Mouse (Mus musculus): ENCODE results near the gene Pmf1.
"Not testable (repeated sequence)": the region's sequence is repeated elsewhere in the genome, so short reads cannot be mapped to it uniquely, and the experiment has no call there.

Gene Pmf1

GRCm38 (mm10) chr3:88436395-88437201 is 26.5 kb upstream of the Pmf1 start:
- peak; percentile 76 for DNase-seq

DNA sequence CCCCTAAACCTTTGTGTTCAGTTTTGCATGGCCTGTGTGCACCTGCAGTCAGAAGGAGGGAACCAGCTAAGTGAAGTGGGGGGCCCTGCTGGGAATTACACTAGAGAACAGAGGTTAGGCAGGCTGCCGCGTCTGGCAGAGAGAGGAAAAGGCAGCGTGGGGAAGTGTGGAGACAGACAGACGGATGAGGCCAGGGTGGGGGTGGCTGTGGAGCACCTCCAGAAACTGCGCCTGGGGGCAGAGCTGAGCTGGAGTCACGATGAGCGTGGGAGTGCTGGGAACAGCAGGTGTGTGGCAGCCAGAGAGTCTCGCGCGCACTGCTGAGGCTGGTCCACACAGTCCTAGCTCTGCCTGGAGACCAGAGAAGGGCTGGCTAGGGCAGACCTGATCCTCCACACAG is 25.4 kb upstream of the Pmf1 start:
- no peak for DNase-seq

DNA sequence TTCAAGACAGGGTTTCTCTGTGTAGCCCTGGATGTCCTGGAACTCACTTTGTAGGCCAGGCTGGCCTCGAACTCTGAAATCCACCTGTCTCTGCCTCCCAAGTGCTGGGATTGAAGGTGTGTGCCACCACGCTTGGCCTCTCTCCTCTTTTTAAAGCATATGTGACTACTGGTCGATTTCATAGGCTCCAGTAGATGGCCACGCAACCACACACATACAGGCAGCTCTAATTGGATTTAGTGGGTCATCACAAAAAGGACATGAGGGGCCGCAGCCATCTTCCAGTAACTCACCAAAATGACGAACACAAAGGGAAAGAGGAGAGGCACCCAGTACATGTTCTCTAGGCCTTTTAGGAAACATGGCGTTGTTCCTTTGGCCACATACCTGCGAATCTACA is 18.5 kb upstream of the Pmf1 start:
- not testable (repeated sequence) for DNase-seq

DNA sequence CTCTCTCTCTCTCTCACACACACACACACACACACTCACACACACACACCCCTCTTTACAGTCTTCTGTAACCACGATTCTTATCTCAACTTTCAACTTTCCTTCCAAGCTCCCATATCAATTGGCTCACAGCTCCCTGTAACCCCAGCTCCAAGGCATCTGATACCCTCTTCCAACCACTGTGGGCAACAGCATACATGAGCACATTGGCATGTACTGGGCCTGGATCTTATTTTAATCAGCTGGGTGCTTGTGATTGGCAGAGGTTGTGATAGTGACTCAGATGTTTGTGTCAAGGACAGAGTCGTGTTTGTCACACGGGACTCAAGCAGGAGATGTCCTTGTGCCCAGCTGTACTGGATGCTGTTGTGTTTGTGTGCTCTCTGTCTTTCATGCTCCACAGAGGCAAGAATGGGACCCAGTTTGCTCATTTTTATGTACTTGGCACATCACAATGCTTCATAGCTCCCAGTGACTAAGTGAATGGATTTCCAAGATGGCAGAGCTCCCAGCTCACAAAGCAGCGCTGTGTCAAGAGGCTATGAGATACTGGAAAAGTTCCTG is 17.3 kb upstream of the Pmf1 start:
- no peak for DNase-seq

GRCm38 (mm10) chr3:88425708-88426420 is 15.7 kb upstream of the Pmf1 start:
- DNase-seq = no peak

GRCm38 (mm10) chr3:88425330-88425689 is 15.2 kb upstream of the Pmf1 start:
- DNase-seq = no peak

DNA sequence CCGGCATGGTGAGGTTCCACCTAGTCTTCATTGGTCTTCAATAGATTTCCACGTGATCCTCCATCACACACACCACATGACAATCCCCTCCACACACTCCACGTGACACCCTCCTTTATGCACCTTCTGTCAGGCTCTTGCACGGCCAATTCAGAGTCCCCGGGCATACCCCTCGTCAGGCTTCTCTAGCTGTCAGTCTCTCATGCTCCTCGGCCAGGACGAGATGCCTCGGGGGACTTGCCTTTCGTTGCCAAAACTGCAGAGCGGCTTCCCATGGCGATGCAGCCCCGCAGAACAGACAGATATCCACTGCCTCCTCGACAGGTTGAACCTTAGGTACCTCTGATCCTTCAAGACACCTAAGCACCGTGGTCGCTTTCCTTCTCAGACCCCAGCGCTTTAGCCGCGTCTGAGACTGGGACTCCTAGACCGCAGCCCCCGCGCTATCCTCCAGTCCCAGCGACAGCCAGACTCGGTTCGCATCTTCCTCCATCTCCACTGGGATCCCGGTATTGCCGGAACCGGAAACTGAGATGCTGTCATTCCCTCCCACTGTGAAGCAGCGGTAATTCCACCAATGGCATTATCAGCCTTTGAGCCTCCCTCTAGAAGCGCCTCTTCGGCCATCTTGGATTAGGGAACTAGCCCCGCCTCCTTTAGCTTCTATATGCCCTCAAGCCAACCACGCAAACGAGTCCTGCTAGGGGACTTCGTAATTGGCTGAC is 14.6 kb upstream of the Pmf1 start, which contains the start of gene Slc25a44:
Slc25a44 (minus strand) TSS at position 535 of the 725 bp plus-strand sequence.
- DNase-seq = peak; percentile 94

- DNase-seq = peak; percentile 41
These were observed 12.0 kb upstream of the Pmf1 start for GRCm38 (mm10) chr3:88422020-88422720.

DNA sequence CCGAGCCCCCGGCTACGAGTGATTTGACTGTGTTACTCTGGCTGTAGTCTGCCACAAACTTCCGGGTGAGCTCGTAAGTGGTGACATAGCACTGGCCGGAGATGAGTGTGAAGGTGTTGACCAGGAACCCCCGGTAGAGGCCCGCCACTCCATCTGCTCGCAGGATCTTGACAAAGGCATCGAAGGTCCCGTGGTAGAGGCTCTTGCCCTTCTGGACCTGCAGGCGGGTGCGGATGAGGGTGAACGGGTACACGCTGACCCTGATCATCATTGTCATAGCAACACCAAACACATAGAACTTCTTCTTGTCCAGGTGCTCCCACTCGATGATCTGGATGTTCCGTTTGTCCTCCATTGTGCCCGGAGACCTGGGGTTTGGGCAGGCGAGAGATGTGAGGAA is 10.6 kb upstream of the Pmf1 start:
- no peak for DNase-seq

- no peak for DNase-seq
These were observed 7.9 kb upstream of the Pmf1 start for GRCm38 (mm10) chr3:88418016-88418415.

GRCm38 (mm10) chr3:88415668-88416067 is 5.5 kb upstream of the Pmf1 start:
- no peak for DNase-seq

- DNase-seq = no peak
These were observed 2.5 kb upstream of the Pmf1 start for GRCm38 (mm10) chr3:88412636-88413035.

DNA sequence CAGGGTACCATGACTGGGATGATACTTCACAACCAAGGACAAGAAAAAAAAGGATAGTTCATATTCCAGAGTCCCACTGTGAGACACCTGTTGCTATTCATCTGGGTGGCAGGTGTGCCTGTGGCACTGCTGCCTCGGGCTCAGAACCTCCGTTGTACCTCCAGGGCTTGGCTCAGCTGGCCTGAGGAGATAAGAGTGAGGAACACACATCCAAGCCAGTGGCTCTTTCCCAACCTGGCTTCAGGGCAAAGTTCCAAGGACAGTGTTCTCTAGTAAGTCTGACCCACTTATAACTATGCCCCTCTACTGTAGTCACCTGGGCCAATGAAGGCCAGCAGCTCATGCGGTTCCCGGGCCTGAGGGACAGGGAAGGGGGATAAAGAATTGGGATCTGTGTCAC is 1.6 kb upstream of the Pmf1 start:
- no peak for DNase-seq

DNA sequence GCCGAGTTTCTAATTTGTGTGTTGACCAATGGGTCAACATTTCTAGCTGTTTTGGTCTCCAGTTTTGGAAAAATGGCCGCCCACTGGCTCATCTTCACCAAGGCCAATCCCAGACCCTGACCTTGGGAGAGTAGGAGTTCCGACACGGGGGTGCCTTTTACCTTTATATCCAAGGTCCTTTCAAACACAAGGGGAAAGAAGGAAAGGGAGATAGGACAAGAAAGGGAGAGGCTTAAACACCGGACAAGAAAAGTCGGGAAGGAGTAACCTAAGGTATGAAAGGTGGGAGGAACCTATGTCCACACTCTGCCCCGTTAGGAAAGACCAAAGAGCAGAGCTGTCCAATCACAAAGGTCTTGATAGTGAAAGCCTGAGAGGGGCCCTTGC is 507 bp upstream of the Pmf1 start:
- peak; percentile 42 for DNase-seq

DNA sequence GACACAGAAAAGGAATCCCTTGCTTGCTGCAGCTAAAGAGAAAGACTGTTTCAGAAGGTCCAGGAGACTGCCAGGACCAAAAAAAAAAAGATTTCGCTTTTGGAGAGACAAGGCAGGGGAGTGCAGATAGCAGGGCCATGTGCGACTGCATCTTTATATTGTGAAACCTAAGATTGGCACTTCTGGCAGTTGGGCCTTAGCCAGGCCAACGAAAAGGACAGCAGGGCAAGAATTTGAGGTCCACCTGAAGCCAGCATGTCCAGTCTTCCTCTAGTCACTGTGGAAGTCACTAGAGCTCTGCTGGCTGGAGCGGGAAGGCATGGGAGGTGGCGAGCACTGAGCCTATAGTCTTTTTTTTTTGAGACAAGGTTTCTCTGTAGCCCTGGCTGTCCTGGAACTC is 1.2 kb downstream of the Pmf1 start:
- no peak for DNase-seq

DNA sequence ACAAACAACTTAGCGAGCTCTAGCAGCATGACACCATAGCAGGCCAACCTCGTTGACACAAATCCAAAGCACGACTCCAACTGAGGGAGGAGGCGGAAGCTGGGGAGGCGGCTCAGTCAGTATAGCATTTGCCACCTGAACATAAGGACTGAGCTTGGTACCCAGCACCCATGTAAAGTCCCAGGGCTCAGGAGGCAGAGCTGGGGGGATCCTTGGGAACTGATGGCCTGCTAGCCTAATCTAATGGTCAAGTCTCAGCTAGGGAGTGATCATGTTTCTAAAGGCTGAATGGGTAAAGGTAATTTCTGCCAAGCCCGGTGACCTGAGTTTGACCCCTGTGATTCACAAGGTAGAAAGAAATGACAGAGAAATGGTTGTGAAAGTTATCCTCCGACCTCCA is 2.6 kb downstream of the Pmf1 start:
- DNase-seq = no peak

DNA sequence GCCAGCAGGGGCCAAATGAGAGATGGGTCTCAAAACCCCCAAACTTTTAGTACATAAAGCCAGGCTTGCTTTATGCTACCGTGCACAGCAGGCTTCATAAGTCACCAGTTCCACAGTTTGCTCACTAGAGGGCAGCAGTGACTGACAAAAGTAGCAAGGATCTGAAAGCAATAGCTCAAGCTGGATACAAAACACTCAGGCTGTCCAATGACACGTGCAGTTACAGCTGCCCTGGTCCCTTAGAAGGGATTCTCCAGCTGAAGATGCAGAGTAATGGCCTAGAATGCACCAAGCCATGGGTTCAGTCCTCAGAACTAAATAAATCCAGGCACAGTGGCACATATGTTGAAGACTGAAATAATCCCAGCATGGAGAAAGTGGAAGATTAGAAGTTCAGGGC is 3.0 kb downstream of the Pmf1 start:
- DNase-seq = peak; percentile 77

- DNase-seq = no peak
These were observed 6.5 kb downstream of the Pmf1 start for GRCm38 (mm10) chr3:88403522-88404230.

DNA sequence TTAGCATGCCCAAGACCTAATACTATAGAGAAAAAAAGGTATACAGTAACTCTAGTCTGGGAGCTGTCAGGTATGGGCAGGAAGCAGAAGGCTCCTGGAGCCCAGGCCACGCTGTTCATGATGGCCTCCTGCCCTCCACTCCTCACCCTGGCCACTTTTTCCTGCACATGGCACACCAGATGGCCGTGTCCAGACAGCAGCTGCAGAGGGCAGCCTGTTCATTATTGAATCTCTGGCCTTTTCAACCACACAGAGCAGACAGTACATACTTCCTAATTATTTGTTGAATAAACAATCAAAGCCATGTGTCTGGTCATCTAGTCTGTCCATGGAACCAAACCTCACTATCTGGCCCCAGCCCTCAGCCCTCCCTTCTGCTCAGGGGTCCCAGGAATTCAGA is 11.5 kb downstream of the Pmf1 start:
- no peak for DNase-seq

DNA sequence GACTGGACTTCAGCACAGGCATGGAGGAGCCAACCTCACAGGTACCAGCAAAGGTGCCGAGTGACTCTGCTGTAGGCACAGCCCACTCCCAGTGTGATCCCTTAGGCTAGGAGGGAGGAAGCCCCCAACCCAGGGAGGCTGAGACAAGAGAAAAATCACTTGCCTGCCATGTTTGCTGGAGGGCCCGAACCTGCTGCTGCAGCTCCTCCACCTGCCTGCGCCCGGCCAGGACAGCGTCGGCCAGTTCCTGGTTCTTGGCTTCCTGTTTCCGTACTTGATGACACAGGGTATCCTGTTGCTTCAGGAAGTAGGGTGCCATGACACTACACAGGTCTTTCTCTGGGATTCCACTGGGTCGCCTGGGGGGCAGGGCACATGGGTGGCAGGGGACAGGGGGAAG is 14.4 kb downstream of the Pmf1 start:
- no peak for DNase-seq

DNA sequence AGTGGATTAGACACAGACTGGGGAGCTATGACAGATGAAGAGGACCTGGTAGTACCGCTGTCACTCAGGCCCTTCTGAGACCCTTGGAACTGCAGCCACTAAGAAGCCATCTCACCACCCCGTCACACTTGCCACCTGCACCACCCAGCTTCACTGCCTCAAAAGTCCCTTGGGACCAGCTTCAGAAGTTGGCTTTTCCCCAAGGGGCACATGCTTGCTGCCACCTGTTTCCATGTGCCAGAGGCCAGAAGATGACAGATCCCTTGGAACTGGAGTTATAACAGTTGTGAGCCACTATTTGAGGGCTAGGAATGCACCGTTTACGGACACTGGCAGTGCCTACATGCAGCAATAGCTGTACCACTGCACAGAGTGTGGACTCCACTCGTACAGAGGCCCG is 14.8 kb downstream of the Pmf1 start:
- DNase-seq = no peak

DNA sequence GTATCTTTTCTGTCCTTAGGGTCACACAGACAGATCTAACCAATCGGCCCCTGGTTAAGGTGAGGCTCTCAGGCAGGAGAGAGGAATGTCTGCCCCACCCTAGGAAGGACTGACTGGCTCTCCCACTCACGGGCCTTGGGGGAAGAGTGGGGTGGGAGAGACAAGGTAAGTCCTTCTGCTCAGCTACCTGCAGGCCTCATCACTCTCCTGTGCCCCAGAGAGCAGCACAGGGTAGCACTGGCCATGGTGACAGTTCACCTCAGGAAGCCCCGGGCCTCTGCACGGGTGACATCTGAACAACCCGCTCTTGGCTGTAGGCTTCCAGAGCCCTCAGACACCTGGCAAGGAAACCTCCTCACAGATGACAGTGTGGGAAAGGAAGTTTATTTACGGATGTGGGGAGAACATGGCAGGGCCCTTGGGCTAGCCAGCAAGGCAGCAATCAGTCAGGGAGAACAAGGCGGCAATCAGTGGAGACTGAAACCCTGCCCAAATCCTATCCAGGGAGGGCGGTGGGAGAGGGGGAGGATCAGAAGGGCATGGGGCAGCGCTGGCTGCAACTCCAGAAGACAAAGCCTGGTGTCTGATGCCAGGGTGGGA is 16.3 kb downstream of the Pmf1 start:
- DNase-seq = no peak

Measured in kidney, postnatal 10 days (tissue).